Mouse (Mus musculus) layer of hippocampus, postnatal 36 days (tissue): Measurements from ENCODE around the gene Il21r. TPM values are rescaled to one million over a fixed set of nuclear protein-coding genes. Genes with fewer than 3 reads are reported as not detected.
A peak's percentile ranks its signal among the peaks of the same experiment; 100 is the strongest.

Experiments
- DNase-seq, 2 experiments: peaks; one replicate each; pipeline ENCODE4 v3.0.0; 2022
- total RNA-seq, 2 experiments: library from RNA; stranded (reverse); gene quantifications; 2 replicates each; pipeline ENCODE4 v1.2.3; 2021

The Il21r gene
- total RNA-seq, 2 experiments from 2014 or later: 0.75 to 1.4 TPM

DNA sequence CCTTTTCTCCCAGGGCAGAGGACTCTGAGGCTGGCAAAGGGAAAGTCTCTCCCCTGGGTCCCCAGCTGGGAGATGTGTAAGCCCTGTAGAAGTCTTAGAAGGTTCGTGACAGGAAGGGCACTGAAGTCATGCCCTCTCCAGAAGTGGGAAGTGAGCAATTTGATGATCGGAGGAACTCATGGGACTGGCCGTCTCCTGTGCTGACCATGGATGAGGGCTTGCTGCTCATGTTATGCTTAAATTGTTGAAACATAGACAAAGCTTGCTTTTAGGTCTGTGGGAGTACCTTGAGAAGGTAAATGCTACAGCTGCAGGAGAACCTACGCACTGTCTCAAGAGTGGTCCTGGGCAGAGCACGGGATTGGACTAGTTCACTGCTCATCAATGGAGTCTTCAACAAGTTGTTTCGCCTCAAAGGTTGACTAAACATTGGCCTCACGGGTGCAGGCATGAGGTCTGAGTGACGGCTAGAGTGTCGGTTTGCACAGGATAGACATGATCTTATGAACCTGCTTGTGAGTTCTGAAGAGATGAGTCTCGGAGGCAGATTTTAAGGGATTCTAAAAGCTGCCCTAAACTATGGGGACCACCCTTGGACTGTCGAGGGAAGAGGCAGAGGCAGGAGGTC is 1.3 kb upstream of the Il21r start:
- no peak for DNase-seq

DNA sequence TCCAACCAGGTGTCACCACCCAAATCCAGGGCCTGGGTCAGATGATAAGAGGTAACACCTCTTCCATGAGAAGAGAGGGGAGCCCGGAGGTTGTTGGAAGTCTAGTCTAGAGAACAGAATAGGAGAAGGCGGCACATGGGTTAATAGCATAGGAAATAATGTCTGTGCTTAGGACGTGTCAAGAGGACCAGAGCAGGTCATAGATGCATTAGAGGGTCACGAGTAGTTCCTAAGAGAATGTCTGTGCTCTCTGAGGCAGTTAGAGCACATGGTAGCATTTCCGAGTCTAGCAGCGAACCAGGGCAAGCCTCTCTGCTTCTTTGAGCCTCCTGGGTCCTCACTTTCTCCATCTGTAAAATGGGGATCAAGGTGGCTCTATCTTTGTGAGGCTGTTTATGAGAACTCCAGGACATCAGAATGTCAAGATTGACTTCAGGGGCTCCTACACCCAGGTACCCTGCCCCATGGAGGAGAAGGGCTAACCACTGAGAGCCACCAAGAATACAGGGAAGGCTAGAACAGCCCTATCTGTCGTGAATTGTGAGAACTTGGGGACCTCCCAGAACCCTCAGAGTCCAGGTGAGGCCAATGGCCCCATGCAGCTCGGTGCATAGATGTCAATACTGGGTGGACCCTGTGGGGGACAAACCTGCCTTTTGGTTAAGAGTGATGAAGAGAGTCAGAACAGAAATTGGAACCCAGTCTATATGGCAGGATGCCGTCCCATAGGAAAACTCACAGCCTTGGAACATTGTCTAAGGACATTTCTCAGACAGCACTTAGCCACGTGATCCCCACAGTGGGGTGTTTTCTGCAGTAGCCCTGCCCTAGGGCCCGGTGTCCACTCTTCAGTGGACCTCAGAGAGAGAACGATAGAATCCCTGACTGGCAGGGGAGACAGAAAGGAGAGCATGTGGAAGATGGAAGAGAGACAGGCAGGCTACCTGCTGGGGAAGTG is 1.4 kb downstream of the Il21r start:
- no peak for DNase-seq

DNA sequence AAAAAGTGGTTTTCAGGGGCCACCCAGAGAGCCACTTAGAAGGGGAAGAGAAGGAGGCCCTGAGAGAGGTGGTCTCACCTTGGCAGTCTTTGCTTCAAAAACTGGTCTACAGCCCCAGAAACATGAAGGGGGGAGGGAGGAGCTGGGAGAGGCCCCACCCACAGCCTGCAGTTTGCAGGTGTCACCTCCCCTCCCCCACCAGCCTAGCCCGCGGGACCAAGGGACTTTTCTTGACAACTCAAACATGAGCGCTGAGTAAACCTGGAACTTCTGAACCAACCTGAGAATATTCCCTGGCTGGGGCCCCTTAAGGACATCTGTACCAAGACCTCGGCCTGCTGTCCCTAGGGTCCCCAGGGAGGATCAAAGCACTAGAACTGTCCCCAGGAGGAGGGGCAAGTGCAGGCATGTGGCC is 2.5 kb downstream of the Il21r start:
- DNase-seq: no peak

DNA sequence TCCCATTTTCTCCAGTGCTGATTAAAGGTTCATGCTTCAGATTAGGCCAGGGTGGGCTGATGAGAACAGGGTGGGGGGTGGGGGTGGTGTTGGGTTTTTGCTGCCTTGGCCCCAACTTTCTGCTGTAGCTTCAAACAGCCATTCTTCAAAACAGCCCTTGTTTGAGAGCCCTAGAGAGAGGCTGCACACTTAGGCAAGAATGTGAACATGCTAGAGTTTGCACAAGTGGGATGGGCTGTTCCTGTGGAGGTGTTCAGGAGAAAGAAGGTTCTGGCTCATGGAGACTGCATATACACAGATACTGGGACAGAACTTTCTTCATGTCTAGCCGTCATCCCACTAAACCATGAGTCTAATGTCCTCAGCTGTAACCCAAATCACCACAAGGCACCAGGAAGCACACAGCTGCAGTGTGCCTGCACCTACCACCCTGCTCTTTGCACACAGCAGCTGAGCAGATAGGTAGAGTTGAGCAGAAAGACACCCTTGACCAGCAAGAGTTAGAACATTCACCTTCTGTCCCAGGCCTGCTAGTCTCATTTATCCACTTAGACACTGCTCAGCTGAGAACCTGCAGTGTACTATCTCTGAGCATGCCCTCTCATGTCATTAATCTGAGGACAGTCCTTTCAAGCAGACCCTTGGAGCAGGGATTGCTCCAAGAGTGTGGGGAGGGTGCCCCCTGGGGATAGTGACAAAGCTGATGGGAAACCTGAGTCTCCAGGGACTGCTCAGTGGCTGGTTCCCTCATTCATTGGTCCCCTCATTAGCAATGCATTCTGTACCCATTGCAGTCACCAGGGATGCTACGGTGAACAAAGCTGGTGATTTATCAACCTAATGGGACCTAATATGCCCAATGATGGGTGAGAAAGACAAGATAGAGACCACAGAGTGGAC is 3.3 kb downstream of the Il21r start:
- DNase-seq: no peak

DNA sequence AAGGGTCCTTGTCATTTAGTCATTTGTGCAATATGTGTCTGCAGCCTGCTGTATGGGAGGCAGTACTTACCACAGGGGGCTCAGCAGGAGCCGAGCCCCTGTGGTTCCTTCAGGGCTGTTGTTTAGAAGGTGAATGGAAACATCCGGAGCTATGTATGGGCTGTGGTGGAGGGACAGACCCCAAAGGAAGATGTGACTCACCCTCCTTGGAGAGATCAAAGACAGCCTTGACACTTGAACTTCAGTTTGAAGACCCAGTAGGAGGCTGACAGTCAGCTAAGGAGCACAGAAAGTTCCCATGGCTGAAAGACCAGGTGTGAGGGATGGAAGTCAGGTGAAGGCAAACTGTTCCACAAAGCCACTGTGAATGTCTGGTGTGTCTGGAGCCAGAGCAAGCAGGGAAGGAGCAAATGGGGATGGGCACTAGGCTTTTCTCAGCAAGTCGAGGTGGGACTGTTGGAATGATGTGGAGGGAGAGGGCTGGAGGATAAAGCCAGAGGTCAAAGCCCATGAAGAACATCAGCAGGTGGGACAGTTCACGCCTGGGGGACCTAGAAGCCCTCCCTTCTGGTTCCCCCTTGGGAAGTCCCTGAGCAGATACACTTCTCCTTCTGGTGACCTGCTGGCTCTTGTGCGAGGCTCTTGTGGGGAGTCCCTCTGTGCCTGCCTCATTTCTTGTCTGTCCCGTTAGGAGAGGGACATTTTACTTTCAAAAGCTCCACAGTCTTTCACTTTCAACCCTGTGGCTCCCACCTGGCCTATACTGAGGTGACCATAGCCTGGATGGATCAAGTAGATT is 4.4 kb downstream of the Il21r start:
- no peak for DNase-seq

DNA sequence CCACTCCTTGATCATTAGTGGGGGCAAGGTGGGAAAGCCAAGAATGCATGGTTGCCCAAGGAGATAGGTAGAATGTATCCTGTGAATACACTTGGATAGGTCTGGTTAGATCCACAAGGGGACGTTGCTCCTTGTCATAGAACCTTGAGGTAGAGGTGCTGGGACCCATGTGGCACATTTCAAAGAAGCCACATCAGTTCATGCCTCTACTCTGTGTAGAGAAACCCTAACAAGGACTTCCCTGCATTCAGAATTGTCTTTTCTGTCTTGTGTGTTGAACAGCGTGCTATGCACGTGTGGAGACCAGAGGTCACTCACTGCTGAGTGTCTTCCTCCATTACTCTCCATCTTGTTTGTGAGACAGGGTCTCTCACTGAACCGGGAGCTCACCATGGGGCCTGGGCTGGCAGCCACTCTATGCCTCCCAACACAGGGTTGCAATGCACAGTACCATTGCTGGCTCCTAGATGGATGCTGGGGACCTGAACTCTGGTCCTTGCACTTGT is 5.0 kb downstream of the Il21r start:
- no peak for DNase-seq

DNA sequence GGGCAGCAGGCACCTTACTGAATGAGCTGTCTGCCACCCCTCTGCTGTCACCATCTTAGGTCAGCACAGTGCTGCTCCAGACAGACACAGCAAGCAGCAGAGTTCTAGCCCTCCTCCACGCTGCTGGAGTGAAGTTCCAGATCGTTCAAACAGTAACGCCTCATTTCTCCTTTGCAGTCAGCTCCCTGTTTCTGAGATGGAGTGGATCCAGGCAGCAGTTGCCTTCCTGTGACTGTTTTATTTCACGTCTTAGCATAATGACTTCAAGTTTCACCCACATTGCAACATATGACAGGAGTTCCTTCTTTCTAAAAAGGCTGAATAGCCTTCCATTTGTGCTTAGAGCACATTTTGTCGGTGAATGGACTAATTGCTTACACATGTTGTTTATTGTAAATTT is 10.3 kb downstream of the Il21r start:
- no peak for DNase-seq

DNA sequence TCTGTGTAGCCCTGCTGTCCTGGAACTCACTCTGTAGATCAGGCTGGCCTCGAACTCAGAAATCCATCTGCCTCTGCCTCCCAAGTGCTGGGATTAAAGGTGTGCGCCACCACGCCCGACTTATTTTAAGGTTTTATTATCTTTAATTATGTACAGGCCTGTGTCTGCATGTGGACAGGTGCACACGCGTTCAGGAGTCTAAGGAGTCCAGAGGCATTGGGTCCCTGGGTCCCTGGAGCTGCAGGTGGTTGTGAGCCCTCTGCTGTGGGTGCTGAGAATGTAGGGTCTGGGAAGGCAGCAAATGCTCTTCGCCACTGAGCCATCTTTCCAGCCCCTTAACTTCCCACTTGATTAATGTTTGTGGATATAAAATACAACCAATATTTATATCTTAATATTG is 12.2 kb downstream of the Il21r start:
- no peak for DNase-seq

DNA sequence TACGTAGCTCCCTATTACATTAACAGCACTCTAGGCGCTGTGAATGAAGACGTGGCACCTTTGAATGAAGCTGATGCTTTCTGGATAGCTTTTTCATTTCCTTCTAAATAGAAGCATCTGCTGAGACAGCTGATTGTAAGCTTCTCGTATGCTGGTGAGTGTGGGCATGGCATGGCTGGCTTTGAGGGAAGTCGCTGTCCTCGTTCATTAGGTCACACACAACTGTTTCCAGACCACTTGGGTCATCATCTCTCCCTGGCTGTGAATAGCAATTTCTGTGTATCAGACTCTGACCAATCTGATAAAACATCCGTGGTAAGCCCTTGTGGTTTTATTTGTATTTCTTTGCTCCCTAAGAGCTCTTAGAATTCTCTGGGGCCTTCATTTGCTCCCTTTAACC is 14.8 kb downstream of the Il21r start:
- no peak for DNase-seq

DNA sequence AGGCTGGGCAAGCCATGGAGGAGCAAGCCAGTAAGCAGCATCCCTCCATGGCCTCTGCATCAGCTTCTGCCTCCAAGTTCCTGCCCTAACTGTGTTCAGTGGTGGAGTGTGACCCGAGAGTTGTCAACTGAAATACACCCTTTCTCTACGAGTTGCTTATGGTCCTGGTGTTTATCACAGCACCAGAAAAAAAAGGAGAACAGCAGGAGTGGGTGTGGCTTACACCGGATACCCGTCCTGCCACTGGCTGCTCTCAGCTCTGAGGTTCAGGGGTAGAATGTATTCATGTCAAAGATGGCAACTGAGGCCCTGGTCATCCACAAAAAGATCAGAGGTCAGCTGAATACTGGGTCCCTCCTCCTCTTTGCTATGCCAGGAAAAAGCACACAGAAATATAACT is 16.8 kb downstream of the Il21r start:
- DNase-seq: no peak

DNA sequence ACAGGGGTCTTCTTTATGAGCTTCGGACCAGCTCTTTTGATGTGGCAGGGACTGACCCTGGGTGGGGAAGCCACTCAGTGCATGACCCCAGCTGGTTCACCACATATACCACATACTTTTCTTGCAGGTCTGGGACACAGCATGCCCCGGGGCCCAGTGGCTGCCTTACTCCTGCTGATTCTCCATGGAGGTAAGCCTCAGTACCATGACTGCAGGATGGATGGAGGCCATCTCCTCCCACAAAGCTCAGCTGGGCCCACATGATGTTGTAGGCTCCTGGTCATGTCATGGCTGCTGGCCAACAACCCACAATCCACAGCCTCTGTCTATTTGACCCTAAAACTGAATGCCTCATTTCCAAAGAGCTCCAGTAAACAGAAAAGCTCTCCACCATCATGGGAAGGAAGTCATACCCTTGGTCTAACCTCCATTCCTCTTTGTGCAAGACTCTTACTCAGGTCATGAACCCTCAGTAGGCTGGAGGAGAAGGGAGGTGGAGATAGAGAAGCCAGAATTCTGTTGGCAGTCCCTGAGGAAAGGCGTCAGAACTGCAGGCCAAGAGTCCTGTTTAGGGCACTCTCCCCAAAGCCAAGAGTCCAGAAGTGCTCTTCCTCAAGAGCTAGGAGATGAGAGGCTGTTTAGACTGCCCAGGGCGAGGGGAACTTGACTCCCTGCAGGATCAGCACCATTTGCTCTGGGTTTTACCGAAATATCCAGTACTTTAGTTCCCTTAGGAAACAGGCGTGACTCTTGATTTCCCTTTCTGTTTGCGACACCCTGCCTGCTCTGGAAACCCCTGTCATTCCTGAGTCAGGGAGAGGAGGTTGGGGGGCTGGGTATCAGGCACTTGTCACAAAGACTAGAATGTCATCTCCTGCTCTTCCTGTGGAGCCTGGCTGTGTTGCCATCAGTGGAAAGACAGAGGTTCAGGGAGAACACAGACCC is 19.8 kb downstream of the Il21r start:
- DNase-seq: no peak

DNA sequence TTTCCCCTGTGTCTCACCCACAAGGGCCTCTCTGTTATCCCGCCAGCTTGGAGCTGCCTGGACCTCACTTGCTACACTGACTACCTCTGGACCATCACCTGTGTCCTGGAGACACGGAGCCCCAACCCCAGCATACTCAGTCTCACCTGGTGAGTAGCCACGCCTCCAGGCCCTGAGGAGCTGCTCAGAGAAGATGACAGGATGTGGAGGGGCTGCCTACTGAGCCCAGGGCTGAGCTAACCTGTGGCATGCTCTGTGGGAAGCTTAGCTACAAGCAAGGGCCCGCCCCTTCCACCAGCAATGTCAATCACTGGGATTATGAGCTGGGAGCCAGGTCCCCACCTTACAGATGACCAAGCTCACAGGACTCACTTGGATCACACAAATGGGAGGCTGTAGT is 22.0 kb downstream of the Il21r start:
- DNase-seq: no peak

DNA sequence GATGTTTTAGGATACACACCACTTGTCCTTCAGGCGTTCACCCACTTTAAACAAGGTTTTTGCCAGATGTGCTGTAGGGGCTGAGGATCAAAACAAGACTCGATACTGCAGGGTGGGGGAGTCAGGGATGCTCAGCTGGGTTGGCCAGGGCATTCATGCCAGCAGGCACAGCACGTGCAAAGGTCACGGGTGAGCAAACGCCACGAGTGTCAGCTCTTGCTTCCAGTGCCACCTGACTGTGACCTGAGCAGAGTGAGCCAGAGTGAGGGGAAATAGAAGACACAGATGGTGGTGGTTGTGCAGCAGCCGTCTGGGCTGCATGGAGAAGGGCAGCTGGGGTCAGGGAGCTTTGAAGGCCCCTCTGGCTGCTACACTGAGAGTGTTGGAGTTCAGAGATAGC is 22.6 kb downstream of the Il21r start:
- no peak for DNase-seq

DNA sequence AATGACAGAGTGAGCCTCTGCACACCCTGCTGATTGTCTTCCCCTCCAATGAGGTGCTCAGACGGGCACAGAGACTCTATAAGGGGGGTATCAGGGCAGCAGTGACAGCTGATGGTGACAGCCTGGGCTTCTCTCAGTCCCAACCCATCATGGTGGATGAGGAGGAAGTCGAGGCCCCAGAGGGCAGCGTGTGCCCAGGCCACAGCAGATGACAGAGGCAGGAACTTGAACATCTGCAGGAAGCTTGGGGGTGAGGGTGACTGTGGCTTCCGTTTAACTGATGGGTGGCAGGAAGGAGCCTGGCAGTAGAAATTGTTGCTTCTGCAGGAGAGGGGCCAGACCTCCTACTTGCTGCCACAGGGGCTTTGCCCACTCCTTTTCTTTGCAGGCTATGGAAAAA is 27.1 kb downstream of the Il21r start:
- DNase-seq: no peak

DNA sequence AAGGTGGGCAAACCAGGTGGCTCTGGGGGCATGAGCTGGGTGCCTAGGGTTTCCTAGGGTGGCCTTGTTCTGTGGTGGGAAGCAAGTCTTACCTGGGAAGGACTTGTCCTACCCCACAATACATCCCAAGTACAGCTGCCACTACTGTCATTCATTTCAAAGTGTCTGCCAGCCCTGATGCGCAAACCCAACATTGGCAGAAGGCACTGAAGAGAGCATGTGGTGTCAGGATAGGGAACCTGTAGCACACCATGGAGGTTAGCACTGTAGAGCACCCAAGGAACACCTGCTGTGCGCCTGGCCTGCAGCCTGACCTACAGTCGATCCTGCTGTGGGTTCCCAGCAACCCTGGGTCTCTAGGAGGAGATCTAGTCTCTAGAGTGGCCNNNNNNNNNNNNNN is 27.8 kb downstream of the Il21r start:
- no peak for DNase-seq

DNA sequence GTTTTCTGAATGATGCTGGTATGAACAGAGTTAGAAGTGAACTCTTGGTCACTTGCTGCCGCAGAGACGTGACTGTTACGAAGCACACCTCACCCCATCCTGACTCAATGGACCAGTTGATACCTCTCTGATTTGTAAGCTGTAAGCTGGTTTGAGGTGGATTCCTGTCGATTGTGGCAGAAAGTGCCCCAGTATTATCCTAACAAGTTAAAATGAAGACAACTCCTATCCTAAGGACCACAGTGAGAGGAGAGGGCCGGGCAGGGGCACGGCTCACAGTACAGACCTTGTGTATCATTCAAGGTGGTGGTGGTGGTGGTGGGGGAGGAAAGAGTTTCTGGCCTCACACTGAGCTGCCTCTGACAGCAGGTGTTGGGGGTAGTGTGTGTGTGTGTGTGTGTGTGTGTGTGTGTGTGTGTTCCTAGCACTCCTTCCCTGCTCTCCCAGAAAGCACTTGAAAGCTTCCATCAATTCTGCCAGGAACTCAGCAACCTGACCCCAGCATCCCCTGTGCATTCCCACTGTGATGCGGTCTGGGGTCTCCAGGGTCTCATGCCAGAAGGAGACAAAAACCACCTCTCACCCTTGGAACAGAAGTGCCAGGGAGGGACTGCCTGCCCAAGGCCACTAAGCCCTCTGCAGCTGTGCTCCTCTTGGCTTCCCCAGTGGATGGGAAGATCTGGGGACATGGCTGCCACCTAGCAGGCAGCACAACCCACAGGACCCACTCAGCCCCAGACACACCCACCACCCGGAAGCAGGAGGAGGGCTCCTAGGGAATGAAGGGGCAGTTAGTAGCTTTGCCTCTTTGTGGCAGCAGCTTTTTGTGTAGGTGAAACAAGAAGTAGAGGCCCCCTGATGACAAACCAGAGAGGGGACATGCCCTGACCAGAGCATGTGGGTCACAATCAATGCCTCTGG is 34.3 kb downstream of the Il21r start:
- no peak for DNase-seq

DNA sequence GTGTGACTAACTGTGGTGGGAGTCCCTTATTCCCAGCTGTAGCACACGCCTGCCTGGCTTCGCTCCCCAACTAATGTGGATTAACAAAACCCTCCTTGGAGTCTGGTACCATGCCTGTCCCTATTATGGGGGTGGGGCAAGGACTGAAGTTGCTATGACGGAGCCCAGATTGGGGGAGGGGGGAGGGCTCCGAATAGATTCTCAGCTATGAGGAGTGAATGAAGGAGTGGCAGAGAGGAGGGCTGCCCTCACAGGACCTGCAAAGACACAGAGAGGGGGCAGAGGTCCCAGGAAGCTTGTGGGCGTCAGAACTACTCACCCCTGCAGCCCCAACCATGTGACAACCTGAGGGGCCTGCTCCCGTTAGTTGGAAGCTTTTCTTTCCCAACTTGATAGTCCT is 35.1 kb downstream of the Il21r start:
- DNase-seq: no peak

DNA sequence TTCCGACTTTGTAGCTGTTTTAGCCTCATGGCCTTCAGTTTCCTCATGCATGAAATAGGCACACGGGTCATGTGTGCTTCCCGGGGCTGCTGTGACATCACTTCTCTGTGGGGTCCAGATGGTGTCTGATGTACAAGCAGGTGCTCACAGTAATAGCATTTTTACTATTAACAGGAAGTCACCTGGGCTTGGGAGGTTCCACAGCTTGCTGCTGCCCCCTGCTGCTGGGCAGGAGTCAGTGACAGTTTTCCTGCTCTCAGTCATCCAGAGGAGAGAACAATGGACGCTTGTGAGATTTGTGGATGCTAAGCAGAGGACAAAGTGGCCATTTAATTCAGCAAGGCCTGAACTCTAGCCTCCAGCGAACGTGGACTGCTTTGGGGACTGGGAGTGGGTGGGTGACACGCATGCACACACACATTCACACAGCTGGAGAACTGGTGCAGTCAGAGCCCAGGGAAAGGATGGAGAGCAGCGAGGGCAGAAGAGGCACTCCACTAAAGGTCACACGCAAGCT is 35.7 kb downstream of the Il21r start:
- peak; percentile 67 to 78 for DNase-seq

DNA sequence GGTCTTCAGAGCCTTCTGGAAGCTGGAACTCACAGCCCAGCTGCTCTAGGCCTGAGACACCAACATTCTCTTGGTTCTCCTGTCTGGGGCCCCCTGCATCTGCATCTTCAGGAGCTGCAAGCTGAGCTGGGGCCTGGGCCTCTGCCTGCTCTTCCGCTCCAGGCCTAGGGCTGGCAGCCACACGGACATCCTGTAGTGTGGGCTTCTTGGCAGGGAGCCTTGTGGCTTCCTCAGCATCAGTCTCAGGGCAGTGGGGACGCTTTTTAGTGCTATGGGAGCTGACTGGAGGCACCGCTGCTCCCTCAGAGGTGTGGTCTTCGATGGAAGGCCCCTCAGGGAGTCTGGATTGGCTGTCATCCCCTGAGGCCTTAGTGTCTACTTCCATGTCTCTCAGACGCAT is 40.7 kb downstream of the Il21r start:
- DNase-seq: no peak
